Mouse (Mus musculus) cerebellum, adult 9-11 months (tissue): ENCODE results near the gene Lsr.
"Not testable (repeated sequence)": the region's sequence is repeated elsewhere in the genome, so short reads cannot be mapped to it uniquely, and the experiment has no call there.

Experiments
- DNase-seq: peaks from one replicate; pipeline ENCODE4 v3.0.0; 2022

Gene Lsr

GRCm38 (mm10) chr7:30924071-30924470 lies 49.2 kb downstream of the Lsr start:
- DNase-seq: no peak

DNA sequence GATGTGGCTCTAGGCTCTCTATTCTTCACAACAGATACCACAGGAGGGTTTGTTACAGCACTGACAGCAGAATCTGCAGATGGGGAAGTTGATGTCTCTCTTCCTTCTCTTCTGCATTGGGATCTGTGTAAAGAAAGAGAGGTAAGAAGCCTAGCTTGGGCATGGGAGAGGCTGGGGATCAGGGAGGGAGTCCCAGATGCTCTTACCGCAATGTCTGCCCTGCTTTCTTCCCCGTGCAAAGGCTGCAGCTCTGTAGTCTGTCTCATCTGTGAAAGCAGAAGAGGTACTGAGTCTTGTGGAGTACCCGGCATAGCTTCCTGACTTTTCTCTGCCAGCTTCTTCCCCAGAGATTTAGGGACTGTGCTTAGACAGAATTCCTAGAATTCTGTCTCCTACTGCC lies 50.8 kb downstream of the Lsr start:
- DNase-seq: not testable (repeated sequence)

- no peak for DNase-seq
These were observed 53.0 kb downstream of the Lsr start for GRCm38 (mm10) chr7:30920217-30920616.

DNA sequence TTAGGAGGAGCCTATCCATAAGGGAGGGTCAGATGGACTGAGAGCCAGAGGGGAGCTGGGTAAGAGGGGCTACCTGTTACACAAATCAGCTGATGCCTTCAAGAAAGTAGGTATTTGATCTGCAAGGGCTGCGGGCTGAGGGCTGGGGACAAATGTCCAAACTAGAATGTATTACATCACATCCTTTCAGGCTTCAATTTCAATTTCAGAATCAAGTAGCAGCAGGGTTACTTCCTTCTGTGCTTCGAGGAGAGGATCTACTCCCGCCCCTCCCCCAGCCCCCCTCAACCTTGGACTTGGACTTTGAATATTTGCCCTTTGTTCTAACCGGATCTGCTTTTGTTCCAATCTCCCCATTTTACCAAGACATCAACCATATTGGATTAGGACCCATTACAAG lies 56.0 kb downstream of the Lsr start:
- no peak for DNase-seq

DNA sequence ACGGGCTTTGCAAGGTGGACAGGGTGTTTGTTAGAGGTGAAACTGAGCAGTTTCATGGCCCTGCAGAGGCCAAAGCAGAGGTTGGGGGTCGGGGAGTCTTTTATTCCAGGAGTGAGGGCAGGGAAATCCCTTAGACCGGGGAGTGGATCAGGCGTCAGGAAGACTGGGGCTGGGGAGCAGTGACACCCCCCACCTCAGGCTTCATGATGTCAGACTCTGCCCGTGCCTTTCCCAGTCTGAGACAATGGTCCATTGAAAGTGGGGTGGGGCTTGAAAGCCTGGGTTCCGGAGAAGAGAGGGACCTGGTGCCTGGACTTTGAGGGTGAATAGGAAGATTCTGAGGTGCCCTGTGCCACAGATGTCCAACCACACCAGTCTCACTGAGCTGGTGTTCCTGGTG lies 56.6 kb downstream of the Lsr start:
- DNase-seq: no peak

GRCm38 (mm10) chr7:30914732-30915131 lies 58.5 kb downstream of the Lsr start, which contains the start of gene Mag:
TSS of gene Mag (minus strand) at chr7:30914873.
- peak; percentile 27 for DNase-seq

- no peak for DNase-seq
These were observed 63.5 kb downstream of the Lsr start for GRCm38 (mm10) chr7:30909773-30910172.

- no peak for DNase-seq
These were observed 64.3 kb downstream of the Lsr start for GRCm38 (mm10) chr7:30908992-30909431.

GRCm38 (mm10) chr7:30908277-30908991 lies 64.8 kb downstream of the Lsr start:
- DNase-seq: no peak
